Mouse (Mus musculus) heart, postnatal 0 days (tissue): ENCODE measurements around the gene Fn1. TPM values are rescaled to one million over a fixed set of nuclear protein-coding genes. Genes with fewer than 3 reads are reported as not detected.

Source experiments
- ATAC-seq: fragments of 200-750 bp; cut with Nextera tagmentation; 2 replicates; pipeline ENCODE4 v1.8.0; 2017; ENCODE audit warnings: low read depth, moderate number of reproducible peaks, moderate library complexity; ENCODE audit not compliant: insufficient read depth
- DNase-seq: peaks from one replicate; pipeline ENCODE4 v3.0.0-alpha.2; 2016; ENCODE audit warnings: low spot score
- H3K27ac ChIP-seq: fragments of 300-500 bp; sonication (generic); 2 replicates; pipeline ENCODE4 v1.5.1; 2014; ENCODE audit warnings: low read depth, mild to moderate bottlenecking
- H3K27me3 ChIP-seq: fragments of 300-500 bp; sonication (generic); 2 replicates; pipeline ENCODE4 v1.6.1; 2014; ENCODE audit warnings: low read length, mixed read lengths; ENCODE audit not compliant: control insufficient read depth, insufficient read depth
- H3K36me3 ChIP-seq: fragments of 300-500 bp; sonication (generic); replicated peaks from 2 replicates; pipeline ENCODE4 v1.6.1; 2014; ENCODE audit warnings: low read length, mixed read lengths; ENCODE audit not compliant: control insufficient read depth, insufficient read depth
- H3K4me1 ChIP-seq: fragments of 300-500 bp; sonication (generic); 2 replicates; pipeline ENCODE4 v1.6.1; 2014; ENCODE audit warnings: antibody characterized with exemption; ENCODE audit not compliant: control insufficient read depth, insufficient read depth
- H3K4me2 ChIP-seq: fragments of 300-500 bp; sonication (generic); 2 replicates; pipeline ENCODE4 v1.6.1; 2014; ENCODE audit warnings: low read depth, mild to moderate bottlenecking, low read length, moderate library complexity
- H3K4me3 ChIP-seq: fragments of 300-500 bp; sonication (generic); 2 replicates; pipeline ENCODE4 v1.5.1; 2014; ENCODE audit warnings: low read depth, low read length
- H3K9ac ChIP-seq: fragments of 300-500 bp; sonication (generic); replicated peaks from 2 replicates; pipeline ENCODE4 v1.6.1; 2014; ENCODE audit warnings: low read depth, low read length, mixed read lengths
- H3K9me3 ChIP-seq: fragments of 300-500 bp; sonication (generic); replicated peaks from 2 replicates; pipeline ENCODE4 v1.6.1; 2016; ENCODE audit warnings: low read length; ENCODE audit not compliant: control insufficient read depth
- CTCF ChIP-seq: IDR thresholded peaks from 2 replicates; pipeline ENCODE4 v1.5.1; 2016; ENCODE audit warnings: antibody characterized with exemption, control low read depth, low read depth
- EP300 ChIP-seq: IDR thresholded peaks from 2 replicates; pipeline ENCODE4 v1.6.1; 2016; ENCODE audit warnings: antibody characterized with exemption, low read depth
- WGBS: fragments of 180-500 bp; shearing (Covaris S2); extraction: QIAGEN DNeasy Blood & Tissue Kit; methylation state at CpG from one replicate; pipeline ENCODE4 v1.1.7; 2014; 5-methylcytosine and 5-hydroxymethylcytosine counted together
- polyA plus RNA-seq: library from polyadenylated mRNA; unstranded; fragments of >200 nt; fragmentation: Nextera tagmentation; extraction: Ambion mirVana; gene quantifications from 2 replicates; pipeline ENCODE4 v1.2.1, GENCODE M21; 2015
- total RNA-seq: library from RNA; depleted of rRNA; stranded (reverse); fragments of >200 nt; gene quantifications from 2 replicates; pipeline ENCODE4 v1.2.3, GENCODE M21; 2014; ENCODE audit warnings: low replicate concordance

Gene Fn1
- total and polyA plus RNA-seq, 2 experiments from 2014 or later: 84.2 to 234 TPM

DNA sequence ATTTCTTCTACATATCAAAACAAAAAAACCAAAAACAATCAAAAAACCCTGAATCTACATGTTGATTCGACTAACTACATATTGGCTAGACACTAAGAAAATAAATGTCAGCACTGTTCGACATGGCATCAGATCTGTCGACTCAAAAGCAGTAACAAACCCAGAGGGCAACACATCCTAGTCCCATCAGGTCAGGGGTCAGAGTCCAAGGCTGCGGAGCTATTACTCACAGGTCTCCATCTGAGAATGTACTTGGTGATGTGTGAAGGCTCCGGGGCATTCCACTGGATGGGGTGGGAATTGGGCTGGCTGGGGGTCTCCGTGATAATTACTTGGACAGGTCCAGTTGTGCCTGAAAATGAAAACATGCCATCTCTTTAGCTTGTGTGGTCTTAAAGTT is 21.2 kb downstream of the Fn1 start:
- no peak overlapping the region for H3K4me3 ChIP-seq
- TF ChIP-seq CTCF (no peak), EP300 (no peak)

DNA sequence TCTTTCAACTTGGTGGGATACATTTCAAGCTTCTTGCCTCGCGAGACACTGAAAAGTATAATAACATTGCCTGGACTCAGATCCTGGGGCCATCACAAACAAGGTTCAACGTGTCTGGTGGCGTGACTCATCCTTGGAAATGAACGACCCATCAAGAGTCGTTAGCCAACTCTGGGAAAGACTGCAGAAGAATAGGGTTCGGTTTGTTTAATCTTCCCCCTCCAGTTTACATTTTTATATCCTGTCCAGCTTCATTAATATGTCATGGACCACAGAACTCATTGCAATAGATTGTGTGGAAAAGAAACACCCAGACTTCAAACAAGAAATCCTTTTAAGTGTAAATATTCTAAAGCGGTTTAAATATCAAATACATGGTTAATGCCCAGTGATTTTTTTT is 22.8 kb downstream of the Fn1 start:
- H3K9me3 ChIP-seq: no peaks in the 10 kb centered on the region
- TF ChIP-seq CTCF (no peak), EP300 (no peak)
- no peaks in the 10 kb centered on the region for H3K4me1 ChIP-seq
- H3K9ac ChIP-seq: no peak overlapping the region
- DNase-seq (no peak), ATAC-seq (no peak)
- no peak overlapping the region for H3K4me2 ChIP-seq
- no peak overlapping the region for H3K4me3 ChIP-seq
- H3K36me3 ChIP-seq: peaks cover 59% of the 10 kb centered on the region
- H3K27ac ChIP-seq: no peak overlapping the region
- 79% methylated on average over 8 of the region's 8 CpGs for WGBS
- H3K27me3 ChIP-seq: no peaks in the 10 kb centered on the region

More for the DNA sequence above, 21.2 kb downstream of the Fn1 start:
- no peak for ATAC-seq
- no peaks in the 10 kb centered on the region for H3K9me3 ChIP-seq
- H3K27me3 ChIP-seq: no peaks in the 10 kb centered on the region
- no peak overlapping the region for H3K4me2 ChIP-seq
- WGBS: 86% methylated on average over 6 of the region's 6 CpGs
- DNase-seq: no peak
- no peaks in the 10 kb centered on the region for H3K4me1 ChIP-seq
- no peak overlapping the region for H3K27ac ChIP-seq
- H3K36me3 ChIP-seq: peaks cover 59% of the 10 kb centered on the region
- no peak overlapping the region for H3K9ac ChIP-seq

DNA sequence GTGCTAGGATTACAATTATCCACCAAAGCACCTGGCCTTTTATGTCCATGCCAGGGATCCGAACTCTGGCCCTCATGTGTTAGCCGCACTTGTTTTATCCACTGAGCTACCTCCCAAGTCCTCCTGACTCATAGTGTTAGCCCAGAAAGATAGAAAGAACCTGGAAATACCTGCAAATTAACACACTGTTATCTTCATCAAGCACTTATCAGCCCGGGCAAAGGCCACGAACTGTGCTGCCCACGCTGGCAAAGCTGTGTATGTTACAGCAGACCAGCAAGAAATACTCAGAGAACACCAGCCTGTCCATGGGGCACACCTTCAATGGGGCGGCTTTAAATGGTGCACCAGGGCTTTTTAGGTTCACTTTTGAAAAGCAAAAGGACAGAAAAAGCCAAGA is 29.4 kb downstream of the Fn1 start:
- WGBS: 86% methylated on average over 6 of the region's 6 CpGs
- ATAC-seq: no peak

DNA sequence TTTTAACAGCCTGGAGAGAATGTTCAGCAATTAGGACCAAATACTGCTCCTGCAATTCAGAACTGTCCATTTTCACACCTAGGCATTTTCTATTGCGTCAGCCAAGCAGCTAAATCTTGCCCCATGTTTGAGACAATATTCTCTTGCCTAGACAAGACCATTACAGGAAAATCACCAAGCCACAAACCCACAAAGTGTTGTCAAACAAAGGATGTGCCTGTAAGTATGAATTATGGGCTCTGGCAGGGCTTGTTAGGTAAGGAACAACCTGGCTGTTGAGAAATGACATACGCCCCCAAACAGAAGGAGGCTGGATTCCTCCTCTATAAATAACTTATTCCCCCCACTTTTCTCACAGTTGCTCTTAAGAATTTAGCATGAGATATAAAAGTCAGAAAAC is 31.5 kb downstream of the Fn1 start:
- peaks cover 72% of the 10 kb centered on the region for H3K36me3 ChIP-seq
- ATAC-seq (no peak), DNase-seq (no peak)
- H3K4me2 ChIP-seq: no peak overlapping the region
- no peaks in the 10 kb centered on the region for H3K27me3 ChIP-seq
- no peak overlapping the region for H3K4me3 ChIP-seq
- no peak overlapping the region for H3K9ac ChIP-seq
- no peaks in the 10 kb centered on the region for H3K9me3 ChIP-seq
- TF ChIP-seq EP300: no peak
- no peak for TF ChIP-seq CTCF
- WGBS: 88% methylated on average over 2 of the region's 2 CpGs
- no peaks in the 10 kb centered on the region for H3K4me1 ChIP-seq
- no peak overlapping the region for H3K27ac ChIP-seq

More for the DNA sequence above, 29.4 kb downstream of the Fn1 start:
- Histone ChIP-seq H3K4me2 (no peak overlapping the region), H3K36me3 (peaks cover 78% of the 10 kb centered on the region), H3K9me3 (no peaks in the 10 kb centered on the region), H3K27ac (no peak overlapping the region), H3K27me3 (no peaks in the 10 kb centered on the region), H3K9ac (no peak overlapping the region), H3K4me3 (no peak overlapping the region), H3K4me1 (no peaks in the 10 kb centered on the region)
- no peak for TF ChIP-seq CTCF
- TF ChIP-seq EP300: no peak
- DNase-seq: no peak

DNA sequence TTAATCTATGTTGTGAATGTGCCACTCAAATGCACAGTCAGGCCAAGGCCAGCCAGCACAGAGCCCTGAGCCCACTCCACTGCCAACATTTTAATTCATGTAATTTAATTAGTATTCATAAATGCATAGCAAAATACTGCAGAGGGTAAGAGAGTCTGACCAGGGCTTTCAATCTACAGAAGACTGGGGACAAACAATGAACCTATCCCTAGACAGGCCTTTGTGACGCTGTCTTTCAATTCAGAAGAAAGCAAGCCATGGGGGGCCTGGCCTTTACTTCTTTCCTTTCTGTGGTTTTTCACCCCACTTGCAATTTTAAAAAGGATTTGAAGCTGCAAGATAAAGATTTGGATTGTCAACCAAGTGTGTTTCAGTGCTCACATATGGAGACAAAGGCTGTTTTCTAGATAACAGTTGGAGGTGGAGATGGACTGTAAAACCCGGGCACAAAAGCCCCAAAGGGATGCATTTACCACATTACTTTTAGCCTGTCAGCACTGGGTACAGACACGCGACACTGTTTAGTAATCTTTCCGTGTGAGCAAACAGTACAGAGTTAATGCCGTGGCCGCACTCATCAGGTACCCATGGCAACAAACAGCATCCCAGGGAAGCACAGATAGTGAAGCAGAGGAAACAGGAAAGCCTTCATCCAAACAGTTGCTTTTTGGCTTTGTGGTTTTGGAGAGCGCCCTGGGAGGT is 38.3 kb downstream of the Fn1 start:
- no peak overlapping the region for H3K9ac ChIP-seq
- no peak for DNase-seq
- H3K27me3 ChIP-seq: no peaks in the 10 kb centered on the region
- H3K4me3 ChIP-seq: no peak overlapping the region
- no peak overlapping the region for H3K4me2 ChIP-seq
- peaks cover 76% of the 10 kb centered on the region for H3K36me3 ChIP-seq
- no peak overlapping the region for H3K27ac ChIP-seq
- TF ChIP-seq EP300: no peak
- no peak for TF ChIP-seq CTCF
- H3K4me1 ChIP-seq: no peaks in the 10 kb centered on the region
- 72% methylated on average over 8 of the region's 8 CpGs for WGBS
- no peaks in the 10 kb centered on the region for H3K9me3 ChIP-seq
- no peak for ATAC-seq

DNA sequence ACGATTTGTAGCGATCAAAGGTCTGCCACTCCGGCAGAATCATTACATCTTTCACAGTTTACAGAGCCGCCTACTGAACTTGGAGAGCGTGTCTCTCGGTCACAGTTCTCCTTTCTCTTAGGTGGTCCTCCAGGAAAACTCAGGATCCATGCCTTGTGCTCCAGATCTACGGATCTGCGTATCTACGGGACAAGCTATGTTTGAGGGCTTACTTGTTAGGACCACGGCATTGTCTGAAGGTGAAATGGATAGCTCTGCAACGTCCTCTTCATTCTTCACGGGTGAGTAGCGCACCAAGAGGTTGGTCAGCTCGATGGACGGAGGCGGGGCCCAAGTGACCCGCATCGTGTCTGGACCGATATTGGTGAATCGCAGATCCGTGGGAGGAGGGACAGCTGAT is 40.7 kb downstream of the Fn1 start:
- Histone ChIP-seq H3K4me2 (no peak overlapping the region), H3K9me3 (no peaks in the 10 kb centered on the region), H3K4me3 (no peak overlapping the region), H3K27me3 (no peaks in the 10 kb centered on the region), H3K36me3 (peaks cover 62% of the 10 kb centered on the region), H3K4me1 (no peaks in the 10 kb centered on the region), H3K9ac (no peak overlapping the region), H3K27ac (no peak overlapping the region)
- 90% methylated on average over 21 of the region's 21 CpGs for WGBS
- no peak for ATAC-seq
- TF ChIP-seq CTCF: no peak
- no peak for TF ChIP-seq EP300
- no peak for DNase-seq
